Mouse (Mus musculus): ENCODE results near the gene Tubgcp2. TPM values are rescaled to one million over a fixed set of nuclear protein-coding genes. Genes with fewer than 3 reads are reported as not detected.

Gene Tubgcp2
- polyA plus RNA-seq (2015; fragmentation: Nextera tagmentation; extraction: Ambion mirVana) = 28.8 and 31.3 TPM in 2 replicates

DNA sequence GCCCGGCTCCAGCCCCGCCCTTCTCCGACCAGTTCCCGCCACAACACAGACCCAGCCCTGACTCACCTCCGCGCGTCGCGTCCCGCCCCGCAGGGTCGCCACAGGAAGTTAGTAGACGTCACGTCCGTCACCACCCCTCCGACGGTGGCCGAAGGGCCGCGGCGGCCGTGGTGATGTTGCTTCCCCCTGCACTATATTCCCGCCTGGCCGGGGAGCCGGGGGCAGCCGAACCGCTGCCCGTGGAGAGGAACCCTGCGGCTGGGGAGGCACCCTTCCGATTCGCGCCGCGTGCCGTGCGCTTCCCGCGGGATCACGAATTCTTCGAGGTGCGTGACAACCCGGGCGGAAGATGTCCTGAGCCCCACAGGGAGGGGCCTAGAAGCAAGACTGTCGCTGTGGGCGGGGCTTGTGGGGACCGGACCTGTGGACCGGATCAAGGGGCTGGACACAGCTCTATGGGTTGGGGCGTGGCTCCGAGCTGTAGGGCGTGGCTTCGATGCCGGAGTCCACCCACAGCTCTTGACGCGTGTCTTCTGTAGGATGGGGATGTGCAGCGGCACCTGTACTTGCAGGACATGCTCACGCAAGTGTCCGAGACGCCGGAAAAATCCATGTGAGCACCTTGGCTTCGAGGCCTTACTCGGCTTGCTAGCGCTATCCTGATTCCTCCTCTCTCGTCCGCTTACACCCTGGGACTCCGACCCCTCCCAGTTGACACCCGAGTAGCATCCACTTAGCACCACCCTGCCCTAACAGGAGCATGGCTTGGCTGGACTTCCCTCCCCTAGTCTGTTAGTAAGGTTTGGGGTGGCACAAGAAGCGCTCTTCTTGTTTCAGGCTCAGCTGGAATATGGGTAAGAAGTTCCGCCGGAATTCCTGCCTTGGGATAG is at the start of gene Tubgcp2, which contains the start of gene Zfp511:
Gene Tubgcp2, minus strand, starts transcription at position 389 of the 890 bp plus-strand sequence.
Gene Zfp511, plus strand, starts transcription at position 111 of the 890 bp plus-strand sequence.
- H3K27me3 ChIP-seq = no peaks in the 10 kb centered on the region
- H3K27ac ChIP-seq = peak within 1 kb of the TSS; percentile 83
- 2% methylated on average over 69 of the region's 69 CpGs for WGBS (ENCODE audit: insufficient replicate concordance)
- DNase-seq (peak; percentile 95), ATAC-seq (ENCODE audit: low read depth) (peak; percentile 98)
- H3K4me2 ChIP-seq = peak within 1 kb of the TSS; percentile 92
- no peaks in the 10 kb centered on the region for H3K9me3 ChIP-seq (replicated peaks)
- peak within 1 kb of the TSS; percentile 93 for H3K9ac ChIP-seq
- peak within 1 kb of the TSS; percentile 90 for H3K4me3 ChIP-seq (replicated peaks)
- peaks cover 29% of the 10 kb centered on the region for H3K4me1 ChIP-seq (replicated peaks)
- H3K36me3 ChIP-seq = peaks cover 52% of the 10 kb centered on the region

DNA sequence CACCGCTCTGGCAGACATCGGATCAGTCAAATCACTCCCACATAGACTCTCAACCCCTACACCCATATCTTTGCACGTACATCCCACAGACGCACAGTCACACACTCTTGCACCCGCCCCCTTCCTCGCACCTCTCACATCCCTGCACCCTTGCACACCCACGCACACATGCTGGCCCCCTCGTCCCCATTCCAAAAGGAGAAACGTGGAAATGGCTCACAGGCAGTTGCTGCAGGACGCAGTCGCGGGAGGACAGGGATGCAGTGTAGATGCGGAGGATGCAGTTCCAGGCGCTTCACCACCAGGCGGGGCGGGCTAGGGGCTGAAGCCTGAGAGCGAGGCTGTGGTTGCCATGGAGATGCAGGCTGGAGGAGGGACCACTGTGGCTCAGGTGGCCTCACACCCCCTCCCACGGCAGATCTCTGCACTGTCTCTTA is 45.8 kb upstream of the Tubgcp2 start, which contains the start of gene Caly:
Gene Caly, minus strand, starts transcription at position 307 of the 437 bp plus-strand sequence.
- H3K4me3 ChIP-seq (replicated peaks) = no peak within 1 kb of the TSS
- DNase-seq (no peak), ATAC-seq (ENCODE audit: low read depth) (0 out of 2 replicates have a peak, but pooled peaks have one; percentile 20)
- H3K36me3 ChIP-seq = no peaks in the 10 kb centered on the region
- no peaks in the 10 kb centered on the region for H3K9me3 ChIP-seq (replicated peaks)
- no peaks in the 10 kb centered on the region for H3K4me1 ChIP-seq (replicated peaks)
- WGBS (ENCODE audit: insufficient replicate concordance) = 11% methylated on average over 18 of the region's 18 CpGs
- no peak within 1 kb of the TSS for H3K27ac ChIP-seq
- no peak within 1 kb of the TSS for H3K9ac ChIP-seq
- no peak within 1 kb of the TSS for H3K4me2 ChIP-seq
- peaks cover 45% of the 10 kb centered on the region for H3K27me3 ChIP-seq

DNA sequence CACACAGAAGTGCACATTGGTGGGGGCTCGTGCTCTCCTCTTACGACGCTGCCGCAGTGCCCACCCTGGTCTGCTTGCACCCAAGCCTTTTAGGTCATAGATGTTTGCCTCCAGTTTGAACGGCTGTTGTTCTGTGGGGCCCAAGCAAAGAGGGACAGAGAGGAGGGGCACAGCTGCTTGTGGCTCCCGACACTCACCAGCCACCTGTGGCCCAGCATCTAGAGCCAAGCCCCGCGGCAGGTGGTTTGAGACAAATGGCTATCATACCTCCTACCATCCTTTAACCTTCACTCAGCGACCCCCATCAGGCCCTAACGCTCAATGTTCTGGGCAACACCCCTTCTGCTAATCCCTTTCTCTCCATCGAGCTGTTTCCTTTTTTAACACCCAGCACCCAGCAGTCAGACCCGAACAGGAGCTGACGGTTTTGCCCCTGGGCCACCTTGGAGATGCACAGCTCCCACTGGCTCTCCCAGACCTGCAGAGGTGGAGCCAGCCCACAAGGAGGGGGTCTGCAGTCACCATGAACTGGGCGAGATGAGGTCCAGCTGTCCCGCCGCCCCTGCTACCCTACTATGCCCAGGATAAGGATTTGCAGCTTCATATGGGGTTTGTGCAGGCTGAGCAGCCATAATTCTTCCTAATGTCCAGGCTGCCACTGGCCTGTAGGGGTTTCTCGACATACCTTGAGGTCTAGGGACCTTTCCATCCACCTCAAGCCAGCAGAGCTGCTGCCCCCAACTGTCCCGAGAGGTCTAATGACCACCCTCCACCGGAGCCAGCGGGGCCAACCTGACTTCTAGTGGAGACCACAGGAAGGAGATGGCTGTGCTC is 45.2 kb upstream of the Tubgcp2 start:
- Histone ChIP-seq H3K36me3 (no peaks in the 10 kb centered on the region), H3K4me2 (no peak overlapping the region), H3K4me3 (replicated peaks) (no peak overlapping the region), H3K27ac (no peak overlapping the region), H3K9me3 (replicated peaks) (no peaks in the 10 kb centered on the region), H3K9ac (no peak overlapping the region), H3K4me1 (replicated peaks) (no peaks in the 10 kb centered on the region), H3K27me3 (peaks cover 45% of the 10 kb centered on the region)
- no peak for DNase-seq
- ATAC-seq (ENCODE audit: low read depth) = no peak
- WGBS (ENCODE audit: insufficient replicate concordance) = 28% methylated on average over 20 of the region's 20 CpGs

DNA sequence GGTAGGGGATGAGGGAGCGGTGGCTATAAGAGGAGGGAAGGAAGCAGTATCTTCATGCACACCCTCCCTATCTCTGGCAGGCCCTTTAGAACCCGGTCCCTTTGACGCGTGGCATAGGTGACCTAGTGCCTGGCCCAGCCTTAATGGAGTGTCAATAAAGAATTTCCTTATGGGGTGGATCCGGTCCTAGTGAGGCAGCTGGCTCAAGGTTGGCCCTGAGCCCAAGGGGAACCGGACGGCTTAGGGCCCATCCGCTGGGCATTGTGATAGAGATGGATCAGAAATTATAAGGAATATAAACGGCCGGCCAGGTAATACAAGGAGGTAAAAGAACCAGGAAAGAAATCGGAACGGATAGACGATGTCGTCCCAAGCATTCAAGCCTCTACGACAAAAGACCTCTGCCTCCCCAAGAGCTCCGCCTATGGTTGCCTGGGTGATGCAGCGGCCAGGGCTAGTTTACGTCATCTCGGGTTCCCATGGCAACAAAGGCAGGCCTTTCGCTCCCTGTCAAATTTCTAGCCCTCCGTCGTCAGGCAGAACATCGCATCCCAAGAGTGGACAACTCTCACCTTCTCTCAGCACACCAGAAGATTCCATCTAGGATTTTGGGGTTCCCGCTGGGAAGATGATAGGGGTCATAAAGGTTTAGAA is 44.2 kb upstream of the Tubgcp2 start:
- H3K4me2 ChIP-seq = no peak overlapping the region
- H3K27me3 ChIP-seq = peaks cover 45% of the 10 kb centered on the region
- H3K4me1 ChIP-seq (replicated peaks) = no peaks in the 10 kb centered on the region
- DNase-seq = no peak
- no peaks in the 10 kb centered on the region for H3K36me3 ChIP-seq
- ATAC-seq (ENCODE audit: low read depth) = no peak
- H3K4me3 ChIP-seq (replicated peaks) = no peak overlapping the region
- H3K27ac ChIP-seq = no peak overlapping the region
- WGBS (ENCODE audit: insufficient replicate concordance) = 8% methylated on average over 24 of the region's 24 CpGs
- H3K9me3 ChIP-seq (replicated peaks) = no peaks in the 10 kb centered on the region
- H3K9ac ChIP-seq = no peak overlapping the region

DNA sequence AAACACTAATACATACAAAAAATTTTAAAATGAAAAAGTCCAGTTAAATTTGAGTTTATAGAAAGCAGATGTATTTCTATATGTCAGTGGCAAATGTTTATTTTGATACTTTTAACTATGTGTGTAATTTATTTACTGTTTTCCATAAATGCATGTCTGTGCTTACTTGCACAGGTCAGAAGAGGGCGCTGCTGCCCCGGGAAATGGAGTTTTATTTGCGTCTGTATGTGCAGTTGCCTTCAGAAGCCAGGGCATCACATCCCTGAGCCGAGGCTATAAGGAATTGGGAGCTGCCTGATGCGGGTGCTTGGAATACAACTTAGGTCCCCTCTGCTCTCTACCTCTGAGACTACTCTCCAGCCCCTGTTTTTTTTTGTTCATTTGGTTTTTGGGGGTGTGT is 42.2 kb upstream of the Tubgcp2 start:
- Histone ChIP-seq H3K9me3 (replicated peaks) (no peaks in the 10 kb centered on the region), H3K9ac (no peak overlapping the region), H3K4me2 (no peak overlapping the region), H3K27ac (no peak overlapping the region), H3K36me3 (no peaks in the 10 kb centered on the region), H3K27me3 (peaks cover 49% of the 10 kb centered on the region), H3K4me3 (replicated peaks) (no peak overlapping the region), H3K4me1 (replicated peaks) (no peaks in the 10 kb centered on the region)
- 5% methylated on average over 5 of the region's 5 CpGs for WGBS (ENCODE audit: insufficient replicate concordance)
- ATAC-seq (ENCODE audit: low read depth) (no peak), DNase-seq (peak; percentile 35)

DNA sequence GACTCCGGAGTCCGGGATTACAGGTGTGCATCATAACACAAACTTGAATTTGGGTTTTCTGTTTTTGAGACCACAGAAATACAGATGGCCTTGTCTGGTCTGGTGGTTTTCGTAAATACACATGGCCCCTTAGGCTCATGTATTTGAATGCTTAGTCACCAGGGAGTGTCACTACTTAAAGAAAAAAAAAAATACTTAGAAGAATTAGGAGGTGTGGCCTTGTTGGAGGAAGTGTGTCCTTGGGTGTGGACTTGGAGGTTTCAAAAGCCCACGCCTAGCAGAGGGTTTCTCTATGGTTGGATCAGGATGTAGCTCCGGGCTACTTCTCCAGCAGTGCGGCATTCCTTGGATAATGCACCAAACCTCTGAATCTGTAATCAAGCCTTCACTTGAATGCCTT is 41.2 kb upstream of the Tubgcp2 start:
- H3K4me2 ChIP-seq = no peak overlapping the region
- no peak overlapping the region for H3K27ac ChIP-seq
- no peaks in the 10 kb centered on the region for H3K9me3 ChIP-seq (replicated peaks)
- H3K27me3 ChIP-seq = peaks cover 45% of the 10 kb centered on the region
- DNase-seq (no peak), ATAC-seq (ENCODE audit: low read depth) (no peak)
- no peak overlapping the region for H3K9ac ChIP-seq
- H3K4me3 ChIP-seq (replicated peaks) = no peak overlapping the region
- 54% methylated on average over 6 of the region's 6 CpGs for WGBS (ENCODE audit: insufficient replicate concordance)
- no peaks in the 10 kb centered on the region for H3K4me1 ChIP-seq (replicated peaks)
- no peaks in the 10 kb centered on the region for H3K36me3 ChIP-seq

DNA sequence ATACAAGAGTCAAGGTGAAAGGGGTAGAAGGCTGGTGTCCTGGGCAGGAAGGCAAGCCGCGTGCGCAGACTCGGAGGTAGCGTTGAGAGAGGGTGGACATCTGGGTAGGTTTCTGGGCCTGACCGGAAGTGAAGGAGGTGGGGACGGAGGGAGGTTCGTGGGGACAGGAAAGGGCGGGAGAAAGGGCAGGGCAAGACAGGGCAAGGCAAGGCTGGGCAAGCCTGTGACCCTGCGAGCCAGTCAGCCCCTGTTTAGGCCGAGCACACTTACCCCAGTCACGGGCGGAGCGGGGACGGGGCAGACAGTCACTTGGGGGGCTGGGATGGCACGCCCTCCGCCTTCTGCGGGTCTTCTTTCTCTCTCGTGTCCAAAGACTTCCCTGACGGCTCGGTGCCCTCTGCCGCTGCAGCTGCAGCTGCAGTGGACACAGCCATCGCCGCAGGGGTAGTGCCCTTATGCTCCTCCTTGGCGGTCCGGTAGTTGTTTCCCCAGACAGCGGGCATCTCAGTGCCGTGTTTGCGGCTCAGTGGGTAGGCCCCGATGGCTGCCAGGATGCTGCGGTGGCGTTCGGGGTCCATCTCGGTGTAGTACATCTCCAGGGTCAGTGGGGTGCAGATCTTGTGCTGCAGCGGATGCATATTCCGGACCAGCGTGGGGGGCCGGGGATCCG is 33.7 kb upstream of the Tubgcp2 start:
- H3K9me3 ChIP-seq (replicated peaks) = no peaks in the 10 kb centered on the region
- H3K27ac ChIP-seq = no peak overlapping the region
- H3K9ac ChIP-seq = 0 out of 2 replicates have a peak overlapping the region, but pooled peaks have one; percentile 6
- no peaks in the 10 kb centered on the region for H3K36me3 ChIP-seq
- 26% methylated on average over 39 of the region's 39 CpGs for WGBS (ENCODE audit: insufficient replicate concordance)
- no peaks in the 10 kb centered on the region for H3K4me1 ChIP-seq (replicated peaks)
- peaks cover 36% of the 10 kb centered on the region for H3K27me3 ChIP-seq
- H3K4me2 ChIP-seq = peak overlapping the region; percentile 55
- DNase-seq = no peak
- H3K4me3 ChIP-seq (replicated peaks) = peak overlapping the region; percentile 28
- ATAC-seq (ENCODE audit: low read depth) = peak; percentile 43

DNA sequence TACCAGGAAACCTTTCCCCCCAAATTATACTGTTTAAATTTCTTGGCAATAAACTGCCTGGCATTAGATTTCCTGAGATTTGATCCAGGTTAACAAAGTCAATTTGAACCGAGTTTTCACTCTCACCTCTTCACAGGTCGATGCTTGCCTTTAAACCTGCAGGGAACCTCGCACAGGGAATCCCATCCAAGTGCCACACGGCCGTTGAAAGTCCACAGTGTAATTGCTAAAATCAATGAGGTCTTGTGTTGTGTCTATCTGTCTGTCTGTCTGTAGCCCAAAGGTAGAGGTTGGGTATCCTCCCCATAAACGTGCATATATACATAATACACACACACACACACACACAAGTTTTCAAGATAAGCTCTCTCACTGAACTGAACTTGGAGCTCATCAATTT is 30.9 kb upstream of the Tubgcp2 start:
- no peak overlapping the region for H3K4me2 ChIP-seq
- H3K27ac ChIP-seq = no peak overlapping the region
- WGBS (ENCODE audit: insufficient replicate concordance) = 41% methylated on average over 6 of the region's 6 CpGs
- DNase-seq = no peak
- H3K9ac ChIP-seq = no peak overlapping the region
- ATAC-seq (ENCODE audit: low read depth) = no peak
- no peaks in the 10 kb centered on the region for H3K9me3 ChIP-seq (replicated peaks)
- H3K27me3 ChIP-seq = peaks cover 53% of the 10 kb centered on the region
- H3K4me1 ChIP-seq (replicated peaks) = no peaks in the 10 kb centered on the region
- H3K36me3 ChIP-seq = no peaks in the 10 kb centered on the region
- no peak overlapping the region for H3K4me3 ChIP-seq (replicated peaks)

DNA sequence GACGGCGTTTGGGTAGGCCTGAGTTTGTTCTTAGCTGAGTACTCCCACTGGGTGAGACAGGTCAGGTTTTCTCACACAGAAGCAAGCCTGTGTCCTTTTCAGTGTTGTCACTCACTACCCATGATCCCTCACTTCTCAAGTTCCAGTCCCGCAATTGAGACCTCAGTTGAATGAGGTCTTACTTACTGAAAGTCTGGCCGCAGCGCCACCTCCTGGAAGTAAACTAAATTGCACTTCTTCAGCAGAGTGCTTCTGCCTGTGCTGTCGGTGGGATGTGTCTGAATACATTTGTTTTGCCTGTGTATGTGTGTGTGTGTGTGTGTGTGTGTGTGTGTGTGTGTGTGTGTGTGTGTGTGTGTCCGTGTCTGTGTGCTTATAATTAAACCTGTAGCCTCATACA is 26.6 kb upstream of the Tubgcp2 start:
- DNase-seq = peak; percentile 36
- H3K9me3 ChIP-seq (replicated peaks) = no peaks in the 10 kb centered on the region

DNA sequence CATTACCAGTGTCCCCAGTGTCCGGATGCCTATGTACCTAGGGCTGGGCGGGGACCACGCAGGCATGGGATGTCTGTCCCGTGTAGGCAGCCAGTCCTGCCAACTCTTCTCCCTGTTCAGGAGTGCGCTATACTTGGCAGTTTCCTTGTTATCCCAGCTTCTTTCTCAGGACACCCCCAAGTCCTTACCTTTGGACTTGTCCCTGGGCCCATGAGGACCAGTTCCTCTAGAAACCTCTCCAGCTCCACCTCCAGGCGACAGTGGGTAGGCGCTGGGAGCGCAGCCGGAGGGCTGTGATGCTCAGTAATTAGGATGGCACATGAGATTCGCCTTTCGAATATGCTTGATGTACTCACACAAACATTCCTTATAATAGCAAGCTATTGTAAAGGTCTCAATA is 25.8 kb upstream of the Tubgcp2 start:
- H3K36me3 ChIP-seq = no peaks in the 10 kb centered on the region
- no peaks in the 10 kb centered on the region for H3K9me3 ChIP-seq (replicated peaks)
- H3K9ac ChIP-seq = no peak overlapping the region
- ATAC-seq (ENCODE audit: low read depth) = no peak
- no peak overlapping the region for H3K4me3 ChIP-seq (replicated peaks)
- H3K4me1 ChIP-seq (replicated peaks) = peaks cover 7% of the 10 kb centered on the region
- no peak for DNase-seq
- 18% methylated on average over 11 of the region's 11 CpGs for WGBS (ENCODE audit: insufficient replicate concordance)
- H3K27ac ChIP-seq = no peak overlapping the region
- peaks cover 90% of the 10 kb centered on the region for H3K27me3 ChIP-seq
- no peak overlapping the region for H3K4me2 ChIP-seq

More for the DNA sequence above, 26.6 kb upstream of the Tubgcp2 start:
- Histone ChIP-seq H3K27me3 (peaks cover 82% of the 10 kb centered on the region), H3K27ac (no peak overlapping the region), H3K36me3 (no peaks in the 10 kb centered on the region), H3K4me3 (replicated peaks) (no peak overlapping the region), H3K4me1 (replicated peaks) (peaks cover 7% of the 10 kb centered on the region), H3K9ac (no peak overlapping the region), H3K4me2 (no peak overlapping the region)
- ATAC-seq (ENCODE audit: low read depth) = no peak
- whole genome bisulfite sequencing (ENCODE audit: insufficient replicate concordance) = 17% methylated on average over 7 of the region's 7 CpGs
